Mouse (Mus musculus) olfactory bulb, adult 2 months (tissue): ENCODE measurements around the gene Col9a2.

ENCODE experiments used
- CTCF ChIP-seq: fragments of 200-500 bp; IDR thresholded peaks from 2 replicates; pipeline ENCODE4 v1.5.1; 2012; ENCODE audit warnings: low read depth, mild to moderate bottlenecking, low read length, moderate library complexity; ENCODE audit not compliant: insufficient read depth
- POLR2A ChIP-seq: fragments of 200-500 bp; IDR thresholded peaks from 2 replicates; pipeline ENCODE4 v1.6.1; 2012; ENCODE audit warnings: mild to moderate bottlenecking, low read depth, low read length, moderate library complexity; ENCODE audit not compliant: insufficient read depth

DNA sequence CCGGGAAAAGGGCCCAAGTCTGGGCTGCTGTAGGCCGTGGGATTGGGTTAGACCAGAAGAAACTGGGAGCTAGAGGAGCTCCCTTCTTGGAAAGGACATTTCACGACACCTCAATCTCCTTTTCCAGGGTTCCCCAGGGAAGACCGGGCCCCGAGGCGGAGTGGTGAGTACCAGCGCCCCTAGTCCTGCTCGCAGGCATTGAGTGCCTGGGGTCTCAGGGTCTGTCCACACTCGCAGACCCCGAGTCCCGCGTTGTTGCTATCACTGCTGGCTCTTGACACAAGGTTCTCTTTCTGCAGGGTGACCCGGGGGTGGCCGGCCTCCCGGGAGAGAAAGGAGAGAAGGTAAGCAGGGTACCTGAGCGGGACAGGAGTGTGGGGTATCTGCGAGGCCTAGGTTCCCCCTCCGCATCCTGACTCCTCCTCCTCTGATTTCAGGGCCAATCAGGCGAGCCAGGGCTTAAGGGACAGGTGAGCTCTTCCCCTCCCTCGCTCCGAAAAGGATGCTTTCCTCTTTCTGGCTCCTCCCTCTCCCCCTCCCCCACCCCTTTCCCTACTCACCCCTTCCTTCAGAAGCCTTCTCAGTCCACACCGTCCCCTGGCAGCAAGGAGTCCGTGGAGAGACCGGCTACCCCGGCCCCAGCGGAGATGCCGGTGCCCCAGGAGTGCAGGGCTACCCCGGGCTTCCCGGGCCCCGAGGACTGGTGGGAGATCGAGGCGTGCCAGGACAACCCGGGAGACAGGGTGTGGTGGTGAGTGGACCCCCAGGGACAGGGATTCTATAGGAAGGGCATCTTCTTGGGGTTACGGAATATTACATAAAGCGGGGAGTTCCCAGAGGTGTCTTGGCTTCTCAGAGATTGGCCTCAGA, 13.5 kb downstream of the Col9a2 start:
- TF ChIP-seq CTCF (no peak), POLR2A (no peak)
